Mouse (Mus musculus): Measurements from ENCODE around the gene Fam136a.
A peak's percentile ranks its signal among the peaks of the same experiment; 100 is the strongest.
"Not testable (repeated sequence)": the region's sequence is repeated elsewhere in the genome, so short reads cannot be mapped to it uniquely, and the experiment has no call there.

Gene Fam136a

GRCm38 (mm10) chr6:86368479-86368878 is 3.0 kb downstream of the Fam136a start:
- DNase-seq = no peak

GRCm38 (mm10) chr6:86370093-86370713 is 4.8 kb downstream of the Fam136a start:
- DNase-seq = peak; percentile 49 to 53

- DNase-seq = no peak
Measured at GRCm38 (mm10) chr6:86370764-86371339, 5.4 kb downstream of the Fam136a start, which contains the start of gene Snrpg. TSS of gene Snrpg (plus strand) at chr6:86371304.

GRCm38 (mm10) chr6:86371340-86371911 is 6.0 kb downstream of the Fam136a start:
- peak; percentile 94 for DNase-seq

GRCm38 (mm10) chr6:86371950-86372516 is 6.6 kb downstream of the Fam136a start:
- DNase-seq = peak in 1 of 2 experiments; percentile 5

- DNase-seq = no peak
Measured at GRCm38 (mm10) chr6:86373556-86373955, 8.1 kb downstream of the Fam136a start.

GRCm38 (mm10) chr6:86378341-86378740 is 12.9 kb downstream of the Fam136a start:
- DNase-seq = no peak

- not testable (repeated sequence) for DNase-seq
Measured at GRCm38 (mm10) chr6:86380112-86380511, 14.7 kb downstream of the Fam136a start.

- no peak for DNase-seq
Measured at GRCm38 (mm10) chr6:86382551-86382950, 17.1 kb downstream of the Fam136a start.

GRCm38 (mm10) chr6:86383370-86383769 is 17.9 kb downstream of the Fam136a start:
- DNase-seq = no peak

GRCm38 (mm10) chr6:86384692-86385091 is 19.2 kb downstream of the Fam136a start:
- no peak for DNase-seq

- no peak for DNase-seq
Measured at GRCm38 (mm10) chr6:86385362-86386104, 20.1 kb downstream of the Fam136a start.

- DNase-seq = no peak
Measured at GRCm38 (mm10) chr6:86387313-86387712, 21.9 kb downstream of the Fam136a start.

GRCm38 (mm10) chr6:86388461-86388860 is 23.0 kb downstream of the Fam136a start:
- no peak for DNase-seq

- DNase-seq = peak; percentile 35 to 39
Measured at GRCm38 (mm10) chr6:86391326-86391725, 25.9 kb downstream of the Fam136a start.

GRCm38 (mm10) chr6:86393187-86393586 is 27.7 kb downstream of the Fam136a start:
- DNase-seq = peak; percentile 11 to 12

GRCm38 (mm10) chr6:86394078-86394720 is 28.8 kb downstream of the Fam136a start:
- DNase-seq = no peak

- no peak for DNase-seq
Measured at GRCm38 (mm10) chr6:86395021-86395420, 29.6 kb downstream of the Fam136a start.

GRCm38 (mm10) chr6:86395969-86396368 is 30.5 kb downstream of the Fam136a start:
- DNase-seq = no peak

- DNase-seq = peak; percentile 87
Measured at GRCm38 (mm10) chr6:86396581-86397256, 31.3 kb downstream of the Fam136a start, which contains the start of gene Pcyox1. TSS of gene Pcyox1 (minus strand) at chr6:86397154.

GRCm38 (mm10) chr6:86397257-86397980 is 32.0 kb downstream of the Fam136a start:
- peak in 1 of 2 experiments; percentile 26 for DNase-seq

Data from B cell, adult 2 months (primary cell).